Mouse (Mus musculus) heart, postnatal 0 days (tissue): ENCODE measurements at regions not wholly inside any gene's neighbourhood (a gene's known extent, or its start where the extent isn't known, plus 50 kb on each side); places are given as distances from the start of the nearest gene placed in this dataset.

Experiments used
- CTCF ChIP-seq: IDR thresholded peaks from 2 replicates; pipeline ENCODE4 v1.5.1; 2016; ENCODE audit warnings: antibody characterized with exemption, control low read depth, low read depth
- EP300 ChIP-seq: IDR thresholded peaks from 2 replicates; pipeline ENCODE4 v1.6.1; 2016; ENCODE audit warnings: antibody characterized with exemption, low read depth

GRCm38 (mm10) chr15:59721018-59721417 lies 295.4 kb downstream of the 4933412E24Rik start:
- TF ChIP-seq EP300 (no peak), CTCF (no peak)
